Mouse (Mus musculus) olfactory bulb, adult 2 months (tissue): ENCODE results near the gene Kalrn. TPM values are rescaled to one million over a fixed set of nuclear protein-coding genes. Genes with fewer than 3 reads are reported as not detected.

Experiments used
- H3K27ac ChIP-seq: fragments of 200-500 bp; 2 replicates; pipeline ENCODE4 v1.5.1; 2012; ENCODE audit warnings: low read depth, low read length; ENCODE audit not compliant: insufficient read depth
- H3K4me1 ChIP-seq: fragments of 200-500 bp; 2 replicates; pipeline ENCODE4 v1.6.1; 2012; ENCODE audit warnings: low read length; ENCODE audit not compliant: control insufficient read depth, insufficient read depth
- H3K4me3 ChIP-seq: fragments of 200-500 bp; 2 replicates; pipeline ENCODE4 v1.5.1; 2012; ENCODE audit warnings: mild to moderate bottlenecking, low read depth, low read length, moderate library complexity; ENCODE audit not compliant: insufficient read depth
- CTCF ChIP-seq: fragments of 200-500 bp; IDR thresholded peaks from 2 replicates; pipeline ENCODE4 v1.5.1; 2012; ENCODE audit warnings: low read depth, mild to moderate bottlenecking, low read length, moderate library complexity; ENCODE audit not compliant: insufficient read depth
- POLR2A ChIP-seq: fragments of 200-500 bp; IDR thresholded peaks from 2 replicates; pipeline ENCODE4 v1.6.1; 2012; ENCODE audit warnings: mild to moderate bottlenecking, low read depth, low read length, moderate library complexity; ENCODE audit not compliant: insufficient read depth
- WGBS: fragments of 180-500 bp; shearing (Covaris S2); methylation state at CpG from one replicate; pipeline ENCODE4 v1.1.7; 2018; 5-methylcytosine and 5-hydroxymethylcytosine counted together
- polyA plus RNA-seq: library from polyadenylated mRNA; stranded (reverse); fragments of >200 nt; gene quantifications from 2 replicates; pipeline ENCODE4 v1.2.4, GENCODE M21; 2012; ENCODE audit warnings: low replicate concordance; ENCODE audit not compliant: missing spikeins, insufficient read depth, insufficient read length

The Kalrn gene
- polyA plus RNA-seq, 1 experiment, result 153 TPM

- no peak for TF ChIP-seq CTCF
- TF ChIP-seq POLR2A, result no peak
- WGBS, result 73% methylated on average over 5 of the region's 5 CpGs
- Histone ChIP-seq H3K4me3 (no peak overlapping the region), H3K27ac (no peak overlapping the region), H3K4me1 (peaks cover 19% of the 10 kb centered on the region)
Measured at GRCm38 (mm10) chr16:34327890-34328289, 245.4 kb downstream of the Kalrn start.

DNA sequence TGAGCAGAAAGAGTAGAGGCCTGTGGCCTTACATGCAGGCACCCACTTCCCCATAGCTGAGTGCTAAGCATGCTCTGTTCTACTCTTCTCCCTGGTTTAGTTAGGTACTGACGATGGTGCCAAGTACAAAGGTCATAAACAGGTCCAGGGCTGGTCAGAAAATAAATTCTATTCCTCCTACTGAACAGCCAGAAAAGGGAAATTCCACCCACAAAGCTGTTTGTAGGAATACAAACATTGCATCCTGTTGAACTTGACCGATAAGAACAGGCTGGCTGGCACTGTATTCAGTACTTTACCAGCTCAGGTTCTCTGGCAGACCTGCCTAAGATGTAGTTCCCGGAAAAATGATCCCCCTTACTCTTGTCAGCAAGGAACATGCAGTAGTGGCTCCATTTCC lies 247.5 kb downstream of the Kalrn start:
- TF ChIP-seq CTCF (no peak), POLR2A (no peak)
- no peak overlapping the region for H3K27ac ChIP-seq
- 86% methylated on average over 3 of the region's 3 CpGs for WGBS

DNA sequence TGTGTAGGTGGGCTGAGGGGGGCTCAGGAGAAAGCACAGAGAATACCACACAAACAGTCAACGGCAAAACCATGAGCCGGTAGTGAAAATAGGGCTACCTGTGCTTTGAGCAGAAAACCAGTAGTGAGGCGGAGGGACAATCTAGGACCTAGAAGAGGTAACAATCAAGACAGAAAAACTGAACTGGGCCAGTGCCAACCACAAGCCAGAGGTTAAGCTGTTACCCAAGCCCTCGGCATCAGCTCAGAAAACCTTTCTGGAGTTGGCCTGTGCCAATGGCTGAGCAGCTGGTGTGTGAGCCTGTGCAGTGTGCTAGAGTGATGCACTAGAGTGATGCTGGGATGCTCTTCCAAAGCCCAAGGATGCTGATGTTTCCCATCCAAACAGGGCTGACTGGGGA lies 248.2 kb downstream of the Kalrn start:
- TF ChIP-seq CTCF, result no peak
- no peak for TF ChIP-seq POLR2A
- H3K4me1 ChIP-seq, result peaks cover 16% of the 10 kb centered on the region
- no peak overlapping the region for H3K27ac ChIP-seq
- WGBS, result 90% methylated on average over 4 of the region's 4 CpGs
- no peak overlapping the region for H3K4me3 ChIP-seq

More for the DNA sequence above, 247.5 kb downstream of the Kalrn start:
- peaks cover 17% of the 10 kb centered on the region for H3K4me1 ChIP-seq
- no peak overlapping the region for H3K4me3 ChIP-seq

DNA sequence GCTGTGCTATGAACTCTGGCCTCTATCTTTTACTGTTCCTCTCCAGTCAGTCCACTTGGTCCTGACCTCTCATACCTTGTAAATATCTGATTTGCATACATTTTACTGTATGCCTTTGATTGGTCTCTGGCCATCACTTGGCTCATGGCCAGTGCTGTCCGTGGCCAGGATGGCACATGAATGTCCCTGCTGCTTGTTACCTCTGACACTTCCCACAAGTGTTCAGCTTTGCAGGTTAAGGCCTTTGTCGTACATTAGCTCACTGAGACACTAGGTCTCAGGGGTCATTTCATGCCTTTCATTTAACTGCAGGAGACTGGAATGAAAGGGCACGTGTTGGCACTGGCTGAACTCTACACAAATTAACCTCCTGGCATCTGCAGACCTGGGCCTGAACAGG lies 248.6 kb downstream of the Kalrn start:
- WGBS, result 79% methylated on average over 3 of the region's 3 CpGs
- TF ChIP-seq CTCF (no peak), POLR2A (no peak)
- no peak overlapping the region for H3K27ac ChIP-seq
- H3K4me1 ChIP-seq, result peaks cover 14% of the 10 kb centered on the region
- no peak overlapping the region for H3K4me3 ChIP-seq

DNA sequence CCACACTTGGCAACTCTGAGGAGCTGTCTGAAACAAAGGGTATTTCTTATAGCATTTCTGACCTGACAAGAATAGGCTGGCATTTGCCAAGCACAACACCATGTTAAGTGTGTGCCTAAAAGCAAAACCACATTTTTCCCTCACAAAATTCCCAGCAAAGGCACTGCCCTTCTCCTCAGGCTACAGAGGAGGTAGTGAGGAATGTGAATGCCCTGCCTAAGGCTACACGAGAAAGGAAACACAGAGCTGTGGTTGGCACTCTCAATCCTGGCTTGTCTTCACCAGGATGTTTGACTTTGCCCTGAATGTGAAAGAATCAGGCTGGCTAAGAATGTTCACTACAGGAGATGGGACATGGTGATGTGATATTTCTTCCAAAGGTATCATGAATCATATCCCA lies 249.8 kb downstream of the Kalrn start:
- WGBS, result 59% methylated on average over 1 of the region's 1 CpGs
- no peak for TF ChIP-seq CTCF
- no peak for TF ChIP-seq POLR2A
- Histone ChIP-seq H3K4me3 (no peak overlapping the region), H3K4me1 (peaks cover 9% of the 10 kb centered on the region), H3K27ac (no peak overlapping the region)

GRCm38 (mm10) chr16:34322546-34322945 lies 250.8 kb downstream of the Kalrn start:
- TF ChIP-seq POLR2A (no peak), CTCF (peak; percentile 52; the same call in 1 of the 2 replicates)
- H3K4me1 ChIP-seq, result peaks cover 6% of the 10 kb centered on the region
- no peak overlapping the region for H3K4me3 ChIP-seq
- WGBS, result 41% methylated on average over 4 of the region's 4 CpGs
- H3K27ac ChIP-seq, result no peak overlapping the region

DNA sequence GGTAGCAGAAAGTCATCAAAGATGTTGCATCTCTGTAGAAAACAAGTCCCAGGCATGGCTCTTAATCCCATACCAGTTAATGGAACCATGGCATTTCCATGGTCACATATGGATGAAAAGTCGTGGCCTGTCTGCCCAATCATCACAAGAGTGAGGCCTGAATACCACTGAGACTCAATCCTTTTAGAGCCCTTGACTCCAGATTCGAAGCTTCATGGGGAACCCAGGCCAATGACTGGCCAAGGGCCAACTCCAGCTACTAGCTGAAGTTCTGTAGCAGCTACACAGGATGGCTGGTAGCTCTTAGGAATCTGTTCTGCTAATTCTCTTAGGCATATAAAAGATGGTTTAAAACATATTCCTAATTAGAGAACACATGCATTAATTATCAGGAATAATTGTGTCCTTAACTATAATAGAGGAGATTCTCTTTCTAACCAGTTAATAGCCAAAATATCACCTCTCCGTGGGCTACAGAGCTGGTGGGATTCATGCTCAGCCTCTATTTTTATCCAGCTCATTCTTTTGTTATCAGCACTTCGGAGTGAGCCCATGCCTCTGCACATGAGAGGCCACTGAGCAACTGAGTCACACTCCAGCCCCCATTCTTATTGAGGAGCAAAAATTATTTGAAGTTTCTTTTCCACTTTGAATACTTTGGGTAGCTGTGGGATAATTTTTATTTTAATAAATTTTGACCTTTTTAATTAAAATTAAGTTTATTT lies 252.1 kb downstream of the Kalrn start:
- H3K4me3 ChIP-seq, result no peak overlapping the region
- no peak overlapping the region for H3K27ac ChIP-seq
- WGBS, result 44% methylated on average over 4 of the region's 4 CpGs
- no peak for TF ChIP-seq CTCF
- no peak for TF ChIP-seq POLR2A
- peaks cover 9% of the 10 kb centered on the region for H3K4me1 ChIP-seq

- WGBS, result 63% methylated on average over 11 of the region's 11 CpGs
- no peak overlapping the region for H3K27ac ChIP-seq
- H3K4me1 ChIP-seq, result peaks cover 10% of the 10 kb centered on the region
- TF ChIP-seq POLR2A (no peak), CTCF (no peak)
- H3K4me3 ChIP-seq, result no peak overlapping the region
Measured at GRCm38 (mm10) chr16:34320023-34320800, 253.1 kb downstream of the Kalrn start.

DNA sequence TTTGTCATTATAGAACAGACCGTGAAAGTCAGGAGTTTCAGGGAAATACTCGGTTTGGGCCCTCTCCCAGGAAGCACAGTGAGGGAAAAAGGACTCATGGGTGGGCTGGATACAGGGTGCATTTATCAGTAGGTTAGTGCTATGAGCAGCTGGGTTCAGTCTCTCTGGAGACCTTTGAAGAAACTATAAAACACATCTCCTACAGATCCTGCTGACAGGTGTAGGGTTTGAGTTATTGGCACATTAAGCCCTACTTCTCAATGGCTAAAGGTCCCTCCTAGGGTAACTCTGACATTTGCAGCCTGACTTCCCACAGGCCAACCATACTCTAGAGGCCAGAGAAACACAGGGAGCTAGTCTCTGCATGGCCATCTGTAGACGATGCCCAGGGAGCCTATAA lies 256.2 kb downstream of the Kalrn start:
- H3K27ac ChIP-seq, result no peak overlapping the region
- no peak overlapping the region for H3K4me3 ChIP-seq
- TF ChIP-seq CTCF (no peak), POLR2A (no peak)
- WGBS, result 34% methylated on average over 3 of the region's 3 CpGs
- peaks cover 9% of the 10 kb centered on the region for H3K4me1 ChIP-seq

GRCm38 (mm10) chr16:34316253-34316652 lies 257.1 kb downstream of the Kalrn start:
- WGBS, result 19% methylated on average over 10 of the region's 10 CpGs
- no peak overlapping the region for H3K27ac ChIP-seq
- TF ChIP-seq POLR2A (no peak), CTCF (no peak)
- no peak overlapping the region for H3K4me3 ChIP-seq
- H3K4me1 ChIP-seq, result peaks cover 9% of the 10 kb centered on the region
